Mouse (Mus musculus) hindbrain, embryonic 10.5 days (tissue): ENCODE data around the gene Kif16b. TPM values are rescaled to one million over a fixed set of nuclear protein-coding genes. Genes with fewer than 3 reads are reported as not detected.
A peak's percentile ranks its signal among the peaks of the same experiment; 100 is the strongest.

Experiments
- DNase-seq: peaks from one replicate; pipeline ENCODE4 v3.0.0-alpha.2; 2017; ENCODE audit warnings: low spot score
- H3K27ac ChIP-seq: fragments of 300-500 bp; sonication (generic); 2 replicates; pipeline ENCODE4 v1.5.1; 2016; ENCODE audit warnings: mild to moderate bottlenecking, moderate library complexity
- H3K27me3 ChIP-seq: fragments of 300-500 bp; sonication (generic); 2 replicates; pipeline ENCODE4 v1.6.1; 2016; ENCODE audit warnings: mild to moderate bottlenecking; ENCODE audit not compliant: poor library complexity, insufficient read depth, severe bottlenecking
- H3K36me3 ChIP-seq: fragments of 300-500 bp; sonication (generic); 2 replicates; pipeline ENCODE4 v1.6.1; 2016; ENCODE audit warnings: mild to moderate bottlenecking, moderate library complexity
- H3K4me1 ChIP-seq: fragments of 300-500 bp; sonication (generic); replicated peaks from 2 replicates; pipeline ENCODE4 v1.6.1; 2016; ENCODE audit warnings: mild to moderate bottlenecking
- H3K4me3 ChIP-seq: fragments of 300-500 bp; sonication (generic); 2 replicates; pipeline ENCODE4 v1.5.1; 2016; ENCODE audit warnings: mild to moderate bottlenecking, moderate library complexity
- H3K9me3 ChIP-seq: fragments of 300-500 bp; sonication (generic); 2 replicates; pipeline ENCODE4 v1.6.1; 2016; ENCODE audit warnings: mild to moderate bottlenecking, moderate library complexity
- WGBS: fragments of 180-500 bp; shearing (Covaris S2); methylation state at CpG from one replicate; pipeline ENCODE4 v1.1.7; 2016; 5-methylcytosine and 5-hydroxymethylcytosine counted together
- polyA plus RNA-seq: library from polyadenylated mRNA; unstranded; fragments of >200 nt; fragmentation: Nextera tagmentation; extraction: Ambion mirVana; gene quantifications from 2 replicates; pipeline ENCODE4 v1.2.1, GENCODE M21; 2016

Kif16b gene
- polyA plus RNA-seq, 1 experiment from 2014 or later, result 4.2 TPM

- Histone ChIP-seq H3K27ac (peak overlapping the region; percentile 24; the same call in 1 of the 2 replicates), H3K4me1 (peaks cover 13% of the 10 kb centered on the region), H3K36me3 (peaks cover 6% of the 10 kb centered on the region; the same call in 1 of the 2 replicates), H3K27me3 (no peaks in the 10 kb centered on the region), H3K9me3 (no peaks in the 10 kb centered on the region), H3K4me3 (no peak overlapping the region)
- DNase-seq, result no peak
- 68% methylated on average over 1 of the region's 1 CpGs for WGBS
Observed at GRCm38 (mm10) chr2:142715186-142715911, 186.0 kb downstream of the Kif16b start.

DNA sequence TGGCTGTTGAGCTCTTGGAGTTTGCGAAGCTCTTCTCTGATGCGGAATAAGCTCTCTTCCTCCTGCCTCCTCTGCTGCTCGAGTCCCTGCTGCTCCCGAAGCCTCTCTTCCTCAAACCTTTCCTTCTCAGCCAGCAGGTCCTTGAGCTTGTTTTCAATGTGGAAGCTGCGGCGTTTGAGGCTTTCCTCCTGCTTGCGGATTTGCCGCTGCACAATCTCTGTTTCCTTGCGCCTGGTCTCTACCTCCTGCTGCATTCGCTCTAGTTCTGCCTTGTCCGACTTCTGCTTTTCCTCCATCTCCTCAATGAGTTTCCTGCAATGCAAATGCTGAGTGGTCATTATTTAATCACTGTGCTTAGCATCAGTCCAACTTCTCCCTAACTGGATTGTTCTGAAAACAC is 188.6 kb downstream of the Kif16b start:
- Histone ChIP-seq H3K4me3 (no peak overlapping the region), H3K4me1 (peaks cover 13% of the 10 kb centered on the region), H3K27ac (no peak overlapping the region), H3K9me3 (no peaks in the 10 kb centered on the region), H3K27me3 (no peaks in the 10 kb centered on the region), H3K36me3 (peaks cover 6% of the 10 kb centered on the region; the same call in 1 of the 2 replicates)
- no peak for DNase-seq
- 90% methylated on average over 11 of the region's 11 CpGs for WGBS

DNA sequence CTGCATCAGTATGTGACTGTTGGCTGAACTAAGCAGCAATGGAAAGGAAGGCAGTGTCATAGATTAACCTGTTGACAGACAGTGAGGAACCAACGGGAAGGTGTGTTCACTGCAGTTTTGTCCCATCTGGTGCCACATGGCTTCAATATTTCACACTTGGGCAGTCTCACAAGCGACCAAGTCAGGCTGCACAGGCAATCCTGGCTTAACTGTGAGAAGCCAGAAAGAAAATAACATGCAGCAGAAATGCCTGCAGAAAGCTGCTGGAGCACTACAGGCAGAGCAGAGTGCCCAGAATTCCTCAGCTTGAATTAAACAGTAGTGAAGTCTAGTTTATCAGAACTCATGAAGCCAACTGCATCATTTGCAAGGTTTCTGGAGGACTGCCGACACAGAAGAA is 192.0 kb downstream of the Kif16b start:
- 81% methylated on average over 3 of the region's 3 CpGs for WGBS
- H3K27me3 ChIP-seq, result no peaks in the 10 kb centered on the region
- no peak for DNase-seq
- no peaks in the 10 kb centered on the region for H3K9me3 ChIP-seq
- H3K36me3 ChIP-seq, result peaks cover 6% of the 10 kb centered on the region; the same call in 1 of the 2 replicates
- no peaks in the 10 kb centered on the region; the same call in 1 of the 2 replicates for H3K4me1 ChIP-seq
- no peak overlapping the region for H3K27ac ChIP-seq
- H3K4me3 ChIP-seq, result no peak overlapping the region

- H3K27me3 ChIP-seq, result no peaks in the 10 kb centered on the region
Observed at GRCm38 (mm10) chr2:142700689-142701088, 200.6 kb downstream of the Kif16b start.

GRCm38 (mm10) chr2:142698650-142699049 is 202.7 kb downstream of the Kif16b start:
- peaks cover 13% of the 10 kb centered on the region for H3K4me1 ChIP-seq
- no peaks in the 10 kb centered on the region for H3K36me3 ChIP-seq
- no peaks in the 10 kb centered on the region for H3K9me3 ChIP-seq
- 87% methylated on average over 3 of the region's 3 CpGs for WGBS
- H3K4me3 ChIP-seq, result no peak overlapping the region
- H3K27me3 ChIP-seq, result no peaks in the 10 kb centered on the region
- DNase-seq, result no peak
- no peak overlapping the region for H3K27ac ChIP-seq

More at GRCm38 (mm10) chr2:142700689-142701088, 200.6 kb downstream of the Kif16b start:
- Histone ChIP-seq H3K27ac (peak overlapping the region; percentile 29; the same call in 1 of the 2 replicates), H3K4me3 (no peak overlapping the region), H3K9me3 (no peaks in the 10 kb centered on the region), H3K4me1 (peaks cover 13% of the 10 kb centered on the region), H3K36me3 (no peaks in the 10 kb centered on the region)
- WGBS, result 47% methylated on average over 4 of the region's 4 CpGs
- DNase-seq, result no peak

DNA sequence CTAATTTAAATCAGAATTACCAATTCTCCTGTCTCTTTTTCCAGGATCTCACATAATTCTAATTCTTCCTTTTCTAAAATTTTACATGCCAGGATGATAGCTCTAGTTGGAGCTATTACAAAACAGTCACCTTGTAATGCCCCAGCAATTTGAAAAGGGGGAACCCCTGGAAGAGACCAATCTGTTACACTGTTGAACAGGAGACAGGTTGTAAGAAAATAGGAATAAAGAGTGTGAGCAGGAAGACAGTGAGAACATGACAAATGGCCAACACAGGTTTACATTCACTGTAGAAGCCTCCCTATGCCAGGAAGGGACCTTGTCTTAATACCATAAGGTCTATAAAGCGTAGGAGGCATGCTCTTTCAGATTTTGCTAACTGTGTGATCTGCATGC is 206.4 kb downstream of the Kif16b start:
- no peaks in the 10 kb centered on the region for H3K27me3 ChIP-seq
- H3K36me3 ChIP-seq, result no peaks in the 10 kb centered on the region
- no peak overlapping the region for H3K27ac ChIP-seq
- H3K4me3 ChIP-seq, result no peak overlapping the region
- 92% methylated on average over 1 of the region's 1 CpGs for WGBS
- peaks cover 2% of the 10 kb centered on the region; the same call in 1 of the 2 replicates for H3K4me1 ChIP-seq
- no peaks in the 10 kb centered on the region for H3K9me3 ChIP-seq
- DNase-seq, result no peak

DNA sequence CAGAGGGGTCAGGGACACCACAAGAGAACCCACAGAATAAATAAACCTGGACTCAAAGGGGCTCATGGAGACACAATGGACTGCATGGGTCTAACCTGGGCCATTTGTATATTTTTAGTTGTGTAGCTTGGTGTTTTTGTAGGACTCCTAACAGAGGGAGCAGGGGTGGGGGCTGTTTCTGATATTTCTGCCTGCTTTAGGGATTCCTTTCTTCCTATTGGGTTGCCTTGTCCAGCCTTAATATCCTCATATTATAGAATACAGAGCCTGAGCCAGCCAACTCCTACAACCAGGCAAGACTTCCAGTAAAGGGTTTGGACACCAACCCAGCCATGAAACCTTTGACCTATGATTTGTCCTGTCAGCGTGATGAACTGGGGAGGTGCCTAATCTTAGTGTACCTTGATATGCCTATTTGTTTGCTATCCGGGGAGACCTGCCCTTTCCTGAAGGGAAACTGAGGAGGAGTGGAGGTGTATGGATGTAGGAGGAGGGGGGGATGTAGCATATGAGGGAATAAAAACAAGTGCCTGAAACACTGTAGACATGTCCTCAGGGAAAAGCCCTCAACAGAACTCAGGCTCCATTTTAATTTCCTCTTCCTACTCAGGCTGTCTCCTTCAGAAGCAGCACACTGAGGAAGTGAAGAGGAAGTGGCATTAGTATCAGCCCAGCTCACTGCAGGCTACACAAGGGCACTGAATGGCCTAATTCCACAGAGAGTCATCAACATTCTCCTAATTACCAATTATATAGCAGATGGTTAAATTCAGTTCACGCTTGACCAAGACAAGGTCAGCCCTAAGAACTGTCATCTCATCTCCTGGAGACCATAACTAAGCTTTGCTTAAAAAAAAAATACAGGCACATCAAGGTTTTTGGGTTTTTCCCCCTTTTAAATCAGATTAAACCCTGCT is 207.1 kb downstream of the Kif16b start:
- no peaks in the 10 kb centered on the region for H3K9me3 ChIP-seq
- no peaks in the 10 kb centered on the region for H3K27me3 ChIP-seq
- H3K4me1 ChIP-seq, result no peaks in the 10 kb centered on the region
- no peak overlapping the region for H3K4me3 ChIP-seq
- no peak overlapping the region for H3K27ac ChIP-seq
- no peaks in the 10 kb centered on the region for H3K36me3 ChIP-seq
- WGBS, result 78% methylated on average over 3 of the region's 3 CpGs
- no peak for DNase-seq

DNA sequence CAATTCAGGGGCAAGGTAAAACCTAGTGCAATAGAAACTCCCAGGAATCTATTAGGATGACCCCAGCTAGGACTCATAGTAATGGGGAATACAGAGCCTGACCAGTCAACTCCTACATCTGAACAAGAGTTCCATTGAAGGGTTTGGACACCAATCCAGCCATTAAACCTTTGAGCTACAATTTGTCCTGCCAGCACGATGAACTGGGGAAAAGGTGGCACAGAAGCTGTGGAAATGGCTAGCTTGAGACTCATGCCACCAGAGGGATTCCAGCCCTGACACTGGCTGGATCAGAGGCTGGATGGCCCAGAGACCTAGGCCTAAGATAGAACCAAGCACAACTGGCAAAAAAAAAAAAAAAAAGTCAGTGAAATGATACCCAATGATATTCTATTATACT is 207.9 kb downstream of the Kif16b start:
- Histone ChIP-seq H3K36me3 (no peaks in the 10 kb centered on the region), H3K9me3 (no peaks in the 10 kb centered on the region), H3K27ac (no peak overlapping the region), H3K27me3 (no peaks in the 10 kb centered on the region), H3K4me1 (no peaks in the 10 kb centered on the region), H3K4me3 (no peak overlapping the region)
- DNase-seq, result no peak
- 94% methylated on average over 1 of the region's 1 CpGs for WGBS

GRCm38 (mm10) chr2:142689496-142689895 is 211.8 kb downstream of the Kif16b start:
- Histone ChIP-seq H3K27ac (no peak overlapping the region), H3K4me1 (no peaks in the 10 kb centered on the region), H3K4me3 (no peak overlapping the region), H3K9me3 (no peaks in the 10 kb centered on the region), H3K27me3 (no peaks in the 10 kb centered on the region), H3K36me3 (no peaks in the 10 kb centered on the region)
- WGBS, result 90% methylated on average over 2 of the region's 2 CpGs
- no peak for DNase-seq

- no peaks in the 10 kb centered on the region for H3K36me3 ChIP-seq
- H3K27me3 ChIP-seq, result no peaks in the 10 kb centered on the region
- H3K27ac ChIP-seq, result no peak overlapping the region
- 85% methylated on average over 4 of the region's 4 CpGs for WGBS
- DNase-seq, result no peak
- H3K9me3 ChIP-seq, result no peaks in the 10 kb centered on the region
- H3K4me3 ChIP-seq, result no peak overlapping the region
- H3K4me1 ChIP-seq, result no peaks in the 10 kb centered on the region
Observed at GRCm38 (mm10) chr2:142687936-142688514, 213.3 kb downstream of the Kif16b start.

- Histone ChIP-seq H3K4me3 (no peak overlapping the region), H3K27ac (no peak overlapping the region), H3K36me3 (no peaks in the 10 kb centered on the region), H3K4me1 (no peaks in the 10 kb centered on the region), H3K9me3 (no peaks in the 10 kb centered on the region), H3K27me3 (no peaks in the 10 kb centered on the region)
- DNase-seq, result no peak
- 81% methylated on average over 5 of the region's 5 CpGs for WGBS
Observed at GRCm38 (mm10) chr2:142682965-142683709, 218.2 kb downstream of the Kif16b start.

- no peaks in the 10 kb centered on the region for H3K36me3 ChIP-seq
- no peak overlapping the region for H3K27ac ChIP-seq
- H3K4me1 ChIP-seq, result no peaks in the 10 kb centered on the region
- no peaks in the 10 kb centered on the region for H3K27me3 ChIP-seq
- no peak for DNase-seq
- H3K9me3 ChIP-seq, result no peaks in the 10 kb centered on the region
- no peak overlapping the region for H3K4me3 ChIP-seq
- 91% methylated on average over 3 of the region's 3 CpGs for WGBS
Observed at GRCm38 (mm10) chr2:142668426-142668825, 232.9 kb downstream of the Kif16b start.
